Mouse (Mus musculus) CD4-positive naive resting alpha-beta T cell, adult 57 days (primary cell): ENCODE data around the gene Srcin1. TPM values are rescaled to one million over a fixed set of nuclear protein-coding genes. Genes with fewer than 3 reads are reported as not detected.

ENCODE experiments used
- total RNA-seq: library from RNA; stranded (reverse); gene quantifications from one replicate; pipeline ENCODE4 v1.2.4, GENCODE M21; 2023

Srcin1 gene
- not detected for total RNA-seq

DNA sequence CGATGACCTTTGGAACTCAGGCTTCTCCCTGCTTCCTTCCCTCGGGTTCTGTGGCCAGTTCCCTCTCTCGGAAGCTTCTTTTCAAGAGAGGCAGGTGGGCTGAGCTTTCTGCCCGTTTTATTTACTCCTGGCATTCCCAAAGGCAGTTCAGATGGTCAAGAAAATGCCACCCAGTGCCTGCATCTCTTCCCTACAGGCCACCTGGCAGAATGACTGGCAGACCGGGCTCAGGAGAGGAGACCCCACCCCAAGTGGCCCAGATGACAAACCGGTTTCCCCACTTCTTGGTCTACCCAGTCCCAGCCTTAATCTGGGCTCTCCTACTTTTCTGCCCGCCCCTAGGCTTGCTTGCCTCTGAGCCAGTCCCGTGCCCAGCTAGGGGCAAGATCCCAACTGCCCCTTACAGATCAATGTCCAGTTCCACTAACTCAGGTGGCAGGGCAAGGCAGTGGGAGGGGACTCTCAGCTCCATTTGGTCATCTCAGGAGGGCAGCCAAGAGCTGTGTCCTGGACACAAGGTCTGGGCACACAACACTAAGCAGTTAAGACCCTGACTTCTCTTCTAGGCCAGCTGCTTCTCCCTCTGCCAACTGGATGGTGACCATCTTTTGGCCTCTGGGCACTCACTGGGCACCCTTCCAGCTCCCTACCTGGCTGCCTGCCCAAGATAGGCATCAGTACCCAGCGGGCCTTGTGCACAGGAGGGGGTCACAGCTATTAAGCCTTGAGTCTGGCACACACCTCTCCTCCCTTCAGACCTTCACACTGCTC lies at the start of gene Srcin1:
Srcin1 (minus strand) TSS at position 51 of the 771 bp plus-strand sequence.

GRCm38 (mm10) chr11:97499865-97500719 lies 75.9 kb downstream of the Srcin1 start, which contains the start of gene 4933428G20Rik:
Gene 4933428G20Rik, minus strand, starts transcription at chr11:97500340.

Other genes with a start within 250 kb of the Srcin1 start
- gene Gpr179, start 224.1 kb downstream of the Srcin1 start, total RNA-seq = 0.30 TPM
- gene Socs7, start 213.6 kb downstream of the Srcin1 start, total RNA-seq = 15.3 TPM
- 1.1 TPM for gene Arhgap23, start 160.7 kb downstream of the Srcin1 start, total RNA-seq
- not detected for gene 4933428G20Rik, start 75.8 kb downstream of the Srcin1 start, total RNA-seq
- gene Epop, start 53.5 kb upstream of the Srcin1 start, total RNA-seq = 8.4 TPM
- 236 TPM for gene Mllt6, start 87.2 kb upstream of the Srcin1 start, total RNA-seq
- gene Cisd3, start 109.6 kb upstream of the Srcin1 start, total RNA-seq = 43.7 TPM
- 3.0 TPM for gene Pcgf2, start 124.3 kb upstream of the Srcin1 start, total RNA-seq
- gene Psmb3, start 127.2 kb upstream of the Srcin1 start, total RNA-seq = 107 TPM
- 57.6 TPM for gene Pip4k2b, start 168.5 kb upstream of the Srcin1 start, total RNA-seq
- 48.7 TPM for gene Cwc25, start 190.4 kb upstream of the Srcin1 start, total RNA-seq
- 1.7 TPM for gene 1700001P01Rik, start 199.7 kb upstream of the Srcin1 start, total RNA-seq
- 2,309 TPM for gene Rpl23, start 206.3 kb upstream of the Srcin1 start, total RNA-seq
- gene Lasp1, start 222.8 kb upstream of the Srcin1 start, total RNA-seq = 142 TPM